Mouse (Mus musculus) small intestine, adult 2 months (tissue): ENCODE results near the gene Adssl1.

Experiments used
- CTCF ChIP-seq: fragments of 200-500 bp; IDR thresholded peaks from 2 replicates; pipeline ENCODE4 v1.5.1; 2012; ENCODE audit warnings: low read depth, mild to moderate bottlenecking, control low read depth, inconsistent platforms, low read length, moderate library complexity, mixed read lengths; ENCODE audit not compliant: insufficient replicate concordance, insufficient read length; ENCODE audit errors: extremely low read depth
- POLR2A ChIP-seq: fragments of 200-500 bp; IDR thresholded peaks from 2 replicates; pipeline ENCODE4 v1.6.1; 2012; ENCODE audit warnings: low read depth, mild to moderate bottlenecking, control low read depth, inconsistent platforms, low read length, moderate library complexity

DNA sequence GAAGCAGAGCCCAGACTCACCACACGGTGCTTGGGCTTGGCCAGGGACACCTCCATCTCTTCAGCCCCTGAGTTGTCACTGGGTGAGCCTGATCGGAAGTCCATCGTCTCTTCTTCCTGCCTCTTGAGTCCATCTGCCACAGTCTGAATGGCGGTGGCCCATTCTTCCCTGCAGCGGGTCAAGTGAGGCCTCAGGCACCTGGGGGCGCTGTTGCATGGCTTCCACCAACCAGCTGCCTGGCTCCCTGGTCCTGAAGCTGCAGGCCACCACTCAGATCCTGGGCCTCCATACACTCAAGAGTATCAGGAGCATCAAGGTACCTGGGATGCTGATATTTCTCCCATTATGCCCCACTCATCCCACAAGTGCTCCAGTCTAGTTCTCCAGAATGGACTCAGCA is 39.3 kb downstream of the Adssl1 start:
- no peak for TF ChIP-seq POLR2A
- peak; percentile 32; the same call in 1 of the 2 replicates for TF ChIP-seq CTCF
